Mouse (Mus musculus) hindbrain, embryonic 14.5 days (tissue): Measurements from ENCODE around the gene Mst1r. TPM values are rescaled to one million over a fixed set of nuclear protein-coding genes. Genes with fewer than 3 reads are reported as not detected.

Experiments used
- ATAC-seq: fragments of 200-750 bp; cut with Nextera tagmentation; 2 replicates; pipeline ENCODE4 v1.8.0; 2017; ENCODE audit warnings: moderate number of reproducible peaks, mild to moderate bottlenecking, moderate TSS enrichment, moderate library complexity; ENCODE audit not compliant: low FRiP score
- DNase-seq: peaks from one replicate; pipeline ENCODE4 v3.0.0-alpha.2; 2015; ENCODE audit warnings: low spot score
- H3K27ac ChIP-seq: fragments of 300-500 bp; sonication (generic); 2 replicates; pipeline ENCODE4 v1.5.1; 2014; ENCODE audit warnings: mild to moderate bottlenecking, moderate library complexity
- H3K27me3 ChIP-seq: fragments of 300-500 bp; sonication (generic); 2 replicates; pipeline ENCODE4 v1.6.1; 2014; ENCODE audit warnings: mild to moderate bottlenecking, low read length, mixed read lengths; ENCODE audit not compliant: control insufficient read depth, insufficient read depth
- H3K36me3 ChIP-seq: fragments of 300-500 bp; sonication (generic); replicated peaks from 2 replicates; pipeline ENCODE4 v1.6.1; 2014; ENCODE audit not compliant: control insufficient read depth, insufficient read depth
- H3K4me1 ChIP-seq: fragments of 300-500 bp; sonication (generic); replicated peaks from 2 replicates; pipeline ENCODE4 v1.6.1; 2014; ENCODE audit warnings: antibody characterized with exemption, low read length, mixed read lengths; ENCODE audit not compliant: control insufficient read depth, insufficient read depth
- H3K4me2 ChIP-seq: fragments of 300-500 bp; sonication (generic); replicated peaks from 2 replicates; pipeline ENCODE4 v1.6.1; 2014; ENCODE audit warnings: mild to moderate bottlenecking, moderate library complexity
- H3K4me3 ChIP-seq: fragments of 300-500 bp; sonication (generic); replicated peaks from 2 replicates; pipeline ENCODE4 v1.5.1; 2014; ENCODE audit warnings: mild to moderate bottlenecking, low read length
- H3K9ac ChIP-seq: fragments of 300-500 bp; sonication (generic); 2 replicates; pipeline ENCODE4 v1.6.1; 2014
- H3K9me3 ChIP-seq: fragments of 300-500 bp; sonication (generic); 2 replicates; pipeline ENCODE4 v1.6.1; 2016; ENCODE audit warnings: low read length; ENCODE audit not compliant: control insufficient read depth
- WGBS: fragments of 180-500 bp; shearing (Covaris S2); extraction: QIAGEN DNeasy Blood & Tissue Kit; methylation state at CpG from one replicate; pipeline ENCODE4 v1.1.7; 2014; 5-methylcytosine and 5-hydroxymethylcytosine counted together
- polyA plus RNA-seq: library from polyadenylated mRNA; unstranded; fragments of >200 nt; fragmentation: Nextera tagmentation; extraction: Ambion mirVana; gene quantifications from 2 replicates; pipeline ENCODE4 v1.2.1, GENCODE M21; 2014

The Mst1r gene
- polyA plus RNA-seq, 1 experiment from 2014 or later: 0.95 TPM

GRCm38 (mm10) chr9:107968531-107968930 lies 61.9 kb downstream of the Mst1r start:
- Histone ChIP-seq H3K27me3 (no peaks in the 10 kb centered on the region), H3K36me3 (no peaks in the 10 kb centered on the region), H3K4me2 (no peak overlapping the region), H3K4me1 (no peaks in the 10 kb centered on the region), H3K9me3 (no peaks in the 10 kb centered on the region), H3K4me3 (no peak overlapping the region), H3K27ac (no peak overlapping the region), H3K9ac (no peak overlapping the region)
- no peak for ATAC-seq
- DNase-seq: no peak
- WGBS: 95% methylated on average over 7 of the region's 7 CpGs

Other genes starting within 250 kb of the Mst1r start
- gene Slc38a3, start 237.3 kb upstream of the Mst1r start, polyA plus RNA-seq: 48.3 and 48.5 TPM in 2 replicates
- 1.3 TPM in 2 replicates for gene Gnat1, start 227.2 kb upstream of the Mst1r start, polyA plus RNA-seq
- 17.5 and 17.7 TPM in 2 replicates for gene Sema3f, start 196.4 kb upstream of the Mst1r start, polyA plus RNA-seq
- 199 and 205 TPM in 2 replicates for gene Rbm5, start 135.9 kb upstream of the Mst1r start, polyA plus RNA-seq
- gene Rbm6, start 33.6 kb upstream of the Mst1r start, polyA plus RNA-seq: 79.2 and 80.4 TPM in 2 replicates
- 22.1 and 23.1 TPM in 2 replicates for gene Mon1a, start 18.7 kb upstream of the Mst1r start, polyA plus RNA-seq
- gene Actl11, start 21.6 kb downstream of the Mst1r start, polyA plus RNA-seq: not detected in 2 replicates
- 16.7 and 20.0 TPM in 2 replicates for gene Camkv, start 28.8 kb downstream of the Mst1r start, polyA plus RNA-seq
- 8.4 and 8.6 TPM in 2 replicates for gene Traip, start 43.3 kb downstream of the Mst1r start, polyA plus RNA-seq
- gene Uba7, start 68.6 kb downstream of the Mst1r start, polyA plus RNA-seq: 5.5 and 8.7 TPM in 2 replicates
- gene Gm20661, start 76.2 kb downstream of the Mst1r start, polyA plus RNA-seq: 1.2 and 1.3 TPM in 2 replicates
- gene Inka1, start 79.0 kb downstream of the Mst1r start, polyA plus RNA-seq: 16.3 and 18.1 TPM in 2 replicates
- gene Cdhr4, start 85.6 kb downstream of the Mst1r start, polyA plus RNA-seq: 2.2 and 3.4 TPM in 2 replicates
- gene Gm20662, start 89.5 kb downstream of the Mst1r start, polyA plus RNA-seq: 0.68 TPM in 1 of 2 replicates, not detected in the other
- 55.4 and 60.7 TPM in 2 replicates for gene Ip6k1, start 95.6 kb downstream of the Mst1r start, polyA plus RNA-seq
- 17.7 and 18.2 TPM in 2 replicates for gene Gmppb, start 142.4 kb downstream of the Mst1r start, polyA plus RNA-seq
- gene Amigo3, start 146.3 kb downstream of the Mst1r start, polyA plus RNA-seq: 2.4 and 2.9 TPM in 2 replicates
- not detected in 2 replicates for gene Mst1, start 173.6 kb downstream of the Mst1r start, polyA plus RNA-seq
- 49.9 and 50.9 TPM in 2 replicates for gene Rnf123, start 176.5 kb downstream of the Mst1r start, polyA plus RNA-seq
- gene Apeh, start 187.7 kb downstream of the Mst1r start, polyA plus RNA-seq: 44.8 and 48.7 TPM in 2 replicates